Mouse (Mus musculus) intestine, embryonic 16.5 days (tissue): ENCODE results near the gene Rmi1. TPM values are rescaled to one million over a fixed set of nuclear protein-coding genes. Genes with fewer than 3 reads are reported as not detected.
"Not testable (repeated sequence)": the region's sequence is repeated elsewhere in the genome, so short reads cannot be mapped to it uniquely, and the experiment has no call there.

Experiments
- ATAC-seq: fragments of 200-750 bp; cut with Nextera tagmentation; 2 replicates; pipeline ENCODE4 v1.8.0; 2017; ENCODE audit warnings: moderate TSS enrichment, moderate library complexity
- H3K27ac ChIP-seq: fragments of 300-500 bp; sonication (generic); 2 replicates; pipeline ENCODE4 v1.5.1; 2014; ENCODE audit warnings: mild to moderate bottlenecking, low read length
- H3K27me3 ChIP-seq: fragments of 300-500 bp; sonication (generic); replicated peaks from 2 replicates; pipeline ENCODE4 v1.6.1; 2014; ENCODE audit warnings: low read length, control low read depth, mixed read lengths; ENCODE audit not compliant: control insufficient read depth, insufficient read depth
- H3K36me3 ChIP-seq: fragments of 300-500 bp; sonication (generic); 2 replicates; pipeline ENCODE4 v1.6.1; 2014; ENCODE audit warnings: low read length, control low read depth; ENCODE audit not compliant: control insufficient read depth, insufficient read depth
- H3K4me1 ChIP-seq: fragments of 300-500 bp; sonication (generic); 2 replicates; pipeline ENCODE4 v1.6.1; 2014; ENCODE audit warnings: low read length, control low read depth, mixed read lengths; ENCODE audit not compliant: control insufficient read depth, insufficient read depth
- H3K4me2 ChIP-seq: fragments of 300-500 bp; sonication (generic); 2 replicates; pipeline ENCODE4 v1.6.1; 2014; ENCODE audit warnings: low read depth, low read length, control low read depth
- H3K4me3 ChIP-seq: fragments of 300-500 bp; sonication (generic); 2 replicates; pipeline ENCODE4 v1.5.1; 2014; ENCODE audit warnings: mild to moderate bottlenecking, low read length
- H3K9ac ChIP-seq: fragments of 300-500 bp; sonication (generic); 2 replicates; pipeline ENCODE4 v1.6.1; 2014; ENCODE audit warnings: low read depth, low read length
- H3K9me3 ChIP-seq: fragments of 300-500 bp; sonication (generic); 2 replicates; pipeline ENCODE4 v1.6.1; 2016; ENCODE audit warnings: low read length, control low read depth; ENCODE audit not compliant: control insufficient read depth
- WGBS: fragments of 180-500 bp; shearing (Covaris S2); extraction: QIAGEN DNeasy Blood & Tissue Kit; methylation state at CpG from one replicate; pipeline ENCODE4 v1.1.7; 2014; 5-methylcytosine and 5-hydroxymethylcytosine counted together
- microRNA counts: library from miRNA; unstranded; fragments of <30 nt; microRNA quantifications from one replicate; lab custom pipeline; 2016
- microRNA-seq: library from miRNA; unstranded; fragments of <30 nt; microRNA quantifications from one replicate; pipeline ENCODE4, GENCODE M21; 2016
- polyA plus RNA-seq: library from polyadenylated mRNA; unstranded; fragments of >200 nt; fragmentation: Nextera tagmentation; extraction: Ambion mirVana; gene quantifications from 2 replicates; pipeline ENCODE4 v1.2.1, GENCODE M21; 2015

Rmi1 gene
- polyA plus RNA-seq, 1 experiment from 2014 or later, result 20.8 TPM

- Histone ChIP-seq H3K4me3 (no peak overlapping the region), H3K9ac (no peak overlapping the region), H3K4me2 (0 out of 2 replicates have a peak overlapping the region, but pooled peaks have one; percentile 54), H3K9me3 (no peaks in the 10 kb centered on the region), H3K27ac (no peak overlapping the region), H3K36me3 (no peaks in the 10 kb centered on the region), H3K4me1 (no peaks in the 10 kb centered on the region), H3K27me3 (no peaks in the 10 kb centered on the region)
- no peak for ATAC-seq
- WGBS, result 65% methylated on average over 4 of the region's 4 CpGs
These were observed 50.2 kb downstream of the Rmi1 start for GRCm38 (mm10) chr13:58452246-58452645.

GRCm38 (mm10) chr13:58452651-58453413 is 50.8 kb downstream of the Rmi1 start:
- no peaks in the 10 kb centered on the region for H3K4me1 ChIP-seq
- peak overlapping the region; percentile 54 for H3K4me2 ChIP-seq
- ATAC-seq, result 0 out of 2 replicates have a peak, but pooled peaks have one; percentile 58
- 14% methylated on average over 32 of the region's 32 CpGs for WGBS
- no peaks in the 10 kb centered on the region for H3K27me3 ChIP-seq
- H3K27ac ChIP-seq, result no peak overlapping the region
- H3K4me3 ChIP-seq, result peak overlapping the region; percentile 44
- no peaks in the 10 kb centered on the region for H3K9me3 ChIP-seq
- H3K9ac ChIP-seq, result peak overlapping the region; percentile 5; the same call in 1 of the 2 replicates
- H3K36me3 ChIP-seq, result no peaks in the 10 kb centered on the region

GRCm38 (mm10) chr13:58453541-58453940 is 51.5 kb downstream of the Rmi1 start:
- Histone ChIP-seq H3K4me3 (peak overlapping the region; percentile 44; the same call in 1 of the 2 replicates), H3K36me3 (no peaks in the 10 kb centered on the region), H3K4me1 (no peaks in the 10 kb centered on the region), H3K27ac (no peak overlapping the region), H3K9ac (no peak overlapping the region), H3K9me3 (no peaks in the 10 kb centered on the region), H3K4me2 (peak overlapping the region; percentile 54; the same call in 1 of the 2 replicates), H3K27me3 (no peaks in the 10 kb centered on the region)
- WGBS, result 38% methylated on average over 10 of the region's 10 CpGs
- no peak for ATAC-seq

- no peak for ATAC-seq
- Histone ChIP-seq H3K27ac (no peak overlapping the region), H3K9me3 (no peaks in the 10 kb centered on the region), H3K4me3 (no peak overlapping the region), H3K4me1 (no peaks in the 10 kb centered on the region), H3K9ac (no peak overlapping the region), H3K4me2 (no peak overlapping the region), H3K36me3 (no peaks in the 10 kb centered on the region), H3K27me3 (no peaks in the 10 kb centered on the region)
- 54% methylated on average over 10 of the region's 10 CpGs for WGBS
These were observed 54.5 kb downstream of the Rmi1 start for GRCm38 (mm10) chr13:58456547-58456946.

GRCm38 (mm10) chr13:58458811-58459210 is 56.8 kb downstream of the Rmi1 start:
- H3K9ac ChIP-seq, H3K9me3 ChIP-seq, H3K27ac ChIP-seq, ATAC-seq, H3K4me1 ChIP-seq, H3K4me3 ChIP-seq, H3K27me3 ChIP-seq, H3K36me3 ChIP-seq, H3K4me2 ChIP-seq: not testable (repeated sequence)
- 90% methylated on average over 5 of the region's 6 CpGs for WGBS

MicroRNAs encoded within 50 kb of the gene (microRNA counts, 519-probe panel; counts per million panel counts)
- 2,945 counts per million, percentile 74 among the panel's probes with 10 or more counts for microRNA mmu-miR-7a (lab: Ali Mortazavi, UCI)

Small RNA genes lying within 50 kb of the gene (microRNA-seq; reads per million reads assigned to microRNA genes)
- 254 reads per million, percentile 60 among the genes with 10 or more reads in this experiment for gene Mir7-1

Other genes starting within 250 kb of the Rmi1 start
- gene Idnk, start 244.6 kb upstream of the Rmi1 start, polyA plus RNA-seq, result 53.8 and 54.1 TPM in 2 replicates
- 80.2 and 83.9 TPM in 2 replicates for gene Ubqln1, start 186.6 kb upstream of the Rmi1 start, polyA plus RNA-seq
- 10.0 and 10.9 TPM in 2 replicates for gene Gkap1, start 126.5 kb upstream of the Rmi1 start, polyA plus RNA-seq
- 0.32 and 0.66 TPM in 2 replicates for gene Kif27, start 43.1 kb upstream of the Rmi1 start, polyA plus RNA-seq
- 48.7 and 55.7 TPM in 2 replicates for gene 2210016F16Rik, start 17.0 kb upstream of the Rmi1 start, polyA plus RNA-seq
- 1,107 and 1,211 TPM in 2 replicates for gene Hnrnpk, start 1.1 kb downstream of the Rmi1 start, polyA plus RNA-seq
- gene Slc28a3, start 208.6 kb downstream of the Rmi1 start, polyA plus RNA-seq, result 0.32 and 0.43 TPM in 2 replicates